Mouse (Mus musculus): ENCODE results near the gene Pcyt1b.

Gene Pcyt1b

DNA sequence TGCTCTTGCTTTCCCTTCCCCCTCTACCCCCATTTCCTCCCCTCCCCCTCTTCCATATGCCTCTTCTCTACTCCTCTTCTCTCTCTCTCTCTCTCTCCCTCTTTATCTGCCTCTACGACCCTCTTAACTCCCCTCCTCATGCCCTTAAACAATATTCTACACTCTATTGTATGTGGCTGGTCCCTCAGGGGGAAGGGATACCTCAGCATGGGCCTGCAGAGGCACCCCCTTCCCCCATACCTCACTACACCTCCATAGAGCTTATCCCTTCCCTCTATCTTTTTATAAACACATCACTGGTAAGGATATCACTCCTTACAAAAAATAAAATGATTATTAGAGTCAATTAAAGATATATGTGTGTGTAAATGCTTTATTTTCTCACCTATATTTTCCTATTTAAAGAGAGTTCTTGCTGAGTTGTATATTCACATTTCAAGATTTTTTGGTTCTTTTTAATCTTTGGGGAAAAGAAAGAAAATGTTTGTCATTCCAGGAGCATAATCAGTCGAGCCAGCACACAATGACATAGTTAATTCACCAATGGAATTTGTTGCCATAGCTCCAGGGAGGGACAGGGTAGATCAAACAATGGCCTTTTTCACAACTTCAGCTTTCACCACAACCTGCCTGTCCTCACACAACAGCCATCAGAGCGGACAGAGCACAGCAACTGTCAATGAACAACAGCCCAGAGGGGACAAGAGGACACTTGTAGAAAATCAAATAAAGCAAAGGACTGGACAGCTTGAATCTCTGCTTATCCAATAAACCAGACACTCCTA, at the start of gene Pcyt1b:
Gene Pcyt1b (plus strand): TSS at position 646 of the 785 bp plus-strand sequence.
- DNase-seq, result no peak

GRCm38 (mm10) chrX:93630256-93630655, 24.4 kb upstream of the Pcyt1b start:
- DNase-seq, result no peak

DNA sequence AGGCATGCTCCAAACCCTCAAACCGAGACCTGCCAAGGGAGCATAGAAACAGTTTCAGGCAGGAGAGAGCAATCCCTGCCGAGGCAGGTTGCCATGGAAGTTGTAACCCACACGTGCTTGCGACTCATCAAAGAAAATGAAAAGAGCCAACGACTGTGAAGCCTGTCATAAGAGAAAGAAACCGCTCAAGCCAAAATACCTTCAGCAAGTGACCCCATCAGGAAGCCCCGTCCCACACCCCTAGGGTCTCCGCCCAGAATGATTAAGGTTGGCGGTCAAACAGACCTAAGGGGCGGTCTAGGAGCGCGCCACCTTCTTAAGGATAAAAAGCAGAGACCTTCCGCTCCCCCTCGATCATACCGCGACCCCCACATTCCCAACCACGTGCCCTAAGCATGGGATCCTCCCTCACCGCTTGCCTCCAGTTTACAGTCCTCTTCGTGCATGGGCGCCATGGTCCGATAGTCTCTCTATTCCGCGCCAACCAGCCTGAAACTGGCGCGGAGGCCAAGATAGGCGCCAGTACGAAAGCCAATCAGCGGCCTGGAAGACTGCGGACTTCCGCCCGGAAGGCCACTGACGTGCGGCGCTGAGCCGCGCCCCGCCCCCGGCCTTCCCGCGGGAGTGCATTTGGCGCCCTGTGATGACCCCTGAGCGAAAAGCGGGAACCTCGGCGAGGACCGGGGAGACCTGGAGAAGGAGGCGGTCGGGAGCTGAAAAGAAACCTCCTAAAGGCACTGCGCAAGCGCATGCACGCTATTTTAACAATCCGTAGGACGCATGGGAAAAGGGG, 22.8 kb upstream of the Pcyt1b start, which contains the start of gene Pola1:
Gene Pola1 (minus strand): TSS at position 499 of the 793 bp plus-strand sequence.
- peak; percentile 62 to 70 for DNase-seq

DNA sequence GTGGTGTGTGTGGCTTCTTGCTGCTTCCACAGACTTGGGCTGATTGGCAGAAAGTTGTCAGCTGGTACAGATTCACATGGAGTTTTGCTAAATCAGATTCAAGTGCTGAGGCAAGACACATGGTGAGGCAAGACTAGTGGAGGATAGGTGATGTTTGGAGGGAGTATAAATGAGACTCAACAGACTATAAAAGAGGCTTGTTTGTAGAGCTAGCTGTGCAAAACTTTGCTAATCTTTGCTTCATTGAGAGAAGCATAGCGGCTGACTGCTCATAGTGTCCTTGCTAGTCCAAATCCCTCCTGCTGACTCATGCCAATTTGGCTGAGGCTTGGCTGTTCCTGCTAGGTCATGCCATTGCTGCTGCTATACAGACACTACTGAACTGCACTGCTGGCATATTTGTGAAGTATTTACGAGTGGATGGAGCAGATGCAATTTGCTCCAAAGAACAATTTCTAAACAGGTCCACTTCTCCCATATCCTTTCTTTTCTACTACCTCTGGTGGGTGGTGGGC, 19.7 kb upstream of the Pcyt1b start:
- no peak for DNase-seq

DNA sequence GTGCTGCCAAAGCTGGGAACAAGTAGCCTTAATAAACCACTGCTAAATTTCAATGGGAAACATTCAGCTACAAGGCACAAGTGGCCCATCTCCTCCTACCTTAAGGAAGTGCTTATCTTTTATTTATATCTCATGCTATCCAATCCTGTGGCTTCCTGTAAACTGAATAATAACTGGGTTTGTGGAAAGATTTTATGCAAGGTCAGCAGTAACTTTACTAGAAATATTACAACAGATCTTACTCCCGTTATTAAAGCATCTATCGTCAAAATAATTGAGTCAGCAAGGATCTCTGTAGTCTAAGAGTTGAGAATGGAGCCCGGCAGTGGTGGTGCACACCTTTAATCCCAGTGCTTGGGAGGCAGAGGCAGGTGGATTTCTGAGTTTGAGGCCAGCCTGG, 11.1 kb upstream of the Pcyt1b start:
- no peak for DNase-seq

GRCm38 (mm10) chrX:93644022-93644421, 10.6 kb upstream of the Pcyt1b start:
- DNase-seq, result no peak

DNA sequence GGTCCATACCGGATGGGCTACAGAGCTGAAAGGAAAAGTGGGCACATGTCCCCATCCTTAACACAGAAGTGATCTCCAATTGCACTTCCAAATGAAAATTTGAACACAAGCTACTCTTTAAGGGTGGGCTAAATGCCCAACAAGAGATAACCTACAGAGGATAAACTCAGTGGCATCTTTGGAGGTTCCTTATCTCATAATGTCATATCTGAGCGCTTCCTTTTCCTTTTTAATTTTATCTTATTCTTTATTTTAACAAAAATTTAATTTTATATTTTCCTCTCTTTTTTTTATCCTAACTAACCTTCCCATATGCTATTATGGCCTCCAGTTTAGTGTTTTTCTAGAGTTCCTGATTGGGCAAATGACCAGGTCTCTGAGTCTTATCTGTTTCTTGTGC, 3.9 kb upstream of the Pcyt1b start:
- DNase-seq, result no peak

GRCm38 (mm10) chrX:93655153-93655552, 490 bp downstream of the Pcyt1b start:
- DNase-seq, result no peak

GRCm38 (mm10) chrX:93663919-93664586, 9.4 kb downstream of the Pcyt1b start:
- no peak for DNase-seq

GRCm38 (mm10) chrX:93664787-93665186, 10.1 kb downstream of the Pcyt1b start:
- DNase-seq, result no peak

DNA sequence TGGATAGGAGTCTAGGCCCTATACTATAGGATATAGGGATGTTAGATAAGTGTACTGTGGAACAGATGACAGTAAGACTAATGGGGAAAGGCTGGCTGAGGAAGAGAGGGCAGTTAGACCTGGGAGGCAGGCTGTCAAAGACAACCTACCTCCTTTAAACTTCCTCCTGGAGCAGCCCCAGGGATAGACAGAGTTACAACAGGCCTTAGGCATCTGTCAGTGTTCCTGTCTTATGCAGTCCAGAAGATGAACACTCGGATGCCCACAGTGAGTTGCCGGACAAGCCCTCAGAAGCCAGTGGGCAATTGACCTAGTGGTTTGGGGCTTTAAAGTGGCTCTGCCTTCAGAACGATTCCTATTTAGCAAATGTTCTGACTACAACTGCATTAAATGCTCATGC, 19.8 kb downstream of the Pcyt1b start:
- no peak for DNase-seq

GRCm38 (mm10) chrX:93674836-93675795, 20.5 kb downstream of the Pcyt1b start:
- peak; percentile 51 for DNase-seq

DNA sequence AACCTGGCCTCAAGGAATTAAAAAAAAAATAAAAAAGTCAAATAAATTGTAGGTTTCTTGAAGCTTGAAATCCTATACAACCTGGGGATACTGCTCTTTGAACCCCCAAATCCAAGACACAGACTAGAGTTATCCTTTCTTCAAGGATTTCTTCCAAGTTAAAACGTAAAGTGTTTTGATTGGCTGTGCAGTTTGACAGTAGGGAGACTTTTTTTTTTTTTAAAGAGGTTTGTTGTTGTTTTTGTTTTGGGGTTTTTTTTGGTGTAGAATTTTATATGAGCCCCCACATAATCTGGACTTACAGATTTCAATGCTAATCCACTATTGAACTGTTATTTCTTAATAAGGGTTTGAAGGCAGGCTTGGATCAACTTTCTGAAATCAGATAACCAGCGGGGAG, 21.6 kb downstream of the Pcyt1b start:
- no peak for DNase-seq

DNA sequence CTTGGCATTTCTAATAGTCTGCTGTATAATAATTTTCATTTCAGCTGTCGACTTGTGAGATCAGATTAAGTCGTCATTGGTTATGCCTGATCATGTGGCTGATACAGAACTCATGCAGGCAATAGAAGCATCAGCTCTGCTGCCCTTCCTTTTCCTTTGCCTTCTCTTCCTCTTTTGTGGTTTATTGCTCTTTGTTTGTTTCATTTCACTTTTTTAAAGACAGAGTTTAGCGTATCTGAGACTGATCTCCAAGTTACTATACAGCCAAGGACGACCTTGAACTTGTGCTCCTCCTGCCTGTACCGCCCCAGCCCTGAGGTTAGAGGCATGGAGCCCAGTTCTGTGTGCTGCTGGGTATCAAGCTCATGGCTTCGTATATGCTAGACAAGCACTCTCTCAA, 34.6 kb downstream of the Pcyt1b start:
- DNase-seq, result peak; percentile 36 to 42

DNA sequence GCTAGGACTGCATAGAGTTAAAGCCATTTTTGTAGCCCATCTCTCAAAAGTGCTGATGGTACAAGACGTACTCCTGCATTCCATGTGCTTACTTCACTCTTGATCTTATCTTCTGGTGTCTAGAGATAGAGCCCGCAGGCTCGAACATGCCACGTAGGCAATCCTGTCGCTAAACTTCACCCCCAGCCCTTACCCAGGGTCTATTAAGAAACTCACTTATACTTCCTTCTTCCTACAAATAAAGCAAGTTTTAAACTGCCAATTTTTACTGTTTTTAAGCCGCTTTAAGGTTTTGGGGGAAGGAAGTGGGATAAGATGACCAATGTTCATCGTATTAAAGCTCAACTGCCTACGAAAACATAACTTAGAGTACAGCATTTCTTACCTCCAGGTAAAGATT, 36.0 kb downstream of the Pcyt1b start:
- peak in 1 of 2 experiments; percentile 2 for DNase-seq

- no peak for DNase-seq
Measured at GRCm38 (mm10) chrX:93697596-93697995, 42.9 kb downstream of the Pcyt1b start.

- DNase-seq, result peak; percentile 18 to 28
Measured at GRCm38 (mm10) chrX:93700528-93701225, 46.0 kb downstream of the Pcyt1b start.

- no peak for DNase-seq
Measured at GRCm38 (mm10) chrX:93712566-93712965, 57.9 kb downstream of the Pcyt1b start.

GRCm38 (mm10) chrX:93729529-93729928, 74.9 kb downstream of the Pcyt1b start:
- no peak for DNase-seq

DNA sequence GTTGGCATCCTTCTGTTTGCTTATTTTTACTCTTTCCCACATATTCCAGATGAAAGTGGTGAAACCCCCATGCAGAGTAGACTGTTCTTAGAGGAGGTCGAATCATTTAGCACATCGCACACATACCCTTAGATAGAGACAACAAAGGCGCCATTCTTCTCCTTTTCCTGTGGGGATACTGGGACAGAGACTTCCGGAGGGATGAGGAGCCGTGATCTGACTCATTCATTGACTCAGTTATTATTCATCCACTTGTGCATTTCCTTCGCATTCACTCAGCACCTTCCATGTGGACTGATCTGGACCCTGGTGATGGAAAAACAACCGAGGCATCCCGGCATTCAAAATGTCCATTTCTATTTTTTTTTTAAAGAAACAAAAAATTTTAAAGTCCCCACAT, 76.2 kb downstream of the Pcyt1b start:
- DNase-seq, result no peak

DNA sequence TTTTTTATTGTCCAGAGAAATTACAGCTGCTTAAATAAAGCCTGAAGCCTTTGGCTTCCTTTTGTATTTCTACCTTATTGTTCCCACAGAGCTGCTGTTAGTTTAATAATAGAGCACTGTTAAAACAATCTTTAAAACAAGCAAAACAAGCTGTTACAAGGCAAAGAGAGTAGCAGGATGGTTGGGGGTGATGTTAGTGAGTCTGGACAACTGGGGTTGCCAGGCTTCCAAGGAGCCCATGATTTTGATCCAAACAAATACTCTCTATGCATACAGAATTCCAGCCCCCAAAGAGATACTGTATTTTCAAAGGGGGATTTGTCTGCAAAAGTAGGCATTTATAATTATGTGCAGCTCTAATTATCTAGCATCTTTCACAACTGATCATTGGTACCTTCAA, 77.7 kb downstream of the Pcyt1b start:
- no peak for DNase-seq

All from B cell, adult 2 months (primary cell).